Mouse (Mus musculus) cerebellum, adult 2 months (tissue): ENCODE measurements at regions not wholly inside any gene's neighbourhood (a gene's known extent, or its start where the extent isn't known, plus 50 kb on each side); places are given as distances from the start of the nearest gene placed in this dataset.

Experiments
- CTCF ChIP-seq: fragments of 200-500 bp; IDR thresholded peaks from 2 replicates; pipeline ENCODE4 v1.5.1; 2011; ENCODE audit warnings: low read depth, mild to moderate bottlenecking, control low read depth, low read length, moderate library complexity, borderline replicate concordance; ENCODE audit not compliant: insufficient read depth
- POLR2A ChIP-seq: fragments of 200-500 bp; IDR thresholded peaks from 2 replicates; pipeline ENCODE4 v1.6.1; 2011; ENCODE audit warnings: low read length, control low read depth, borderline replicate concordance; ENCODE audit not compliant: insufficient read depth

- TF ChIP-seq CTCF (no peak), POLR2A (no peak)
Measured at GRCm38 (mm10) chr1:152168284-152168683, 78.4 kb upstream of the 1700025G04Rik start.
